Mouse (Mus musculus) hindbrain, embryonic 15.5 days (tissue): ENCODE data around the gene Magi3. TPM values are rescaled to one million over a fixed set of nuclear protein-coding genes. Genes with fewer than 3 reads are reported as not detected.

Experiments used
- ATAC-seq: fragments of 200-750 bp; cut with Nextera tagmentation; 2 replicates; pipeline ENCODE4 v1.8.0; 2017; ENCODE audit warnings: low read depth, moderate number of reproducible peaks, moderate TSS enrichment; ENCODE audit not compliant: low FRiP score
- H3K27ac ChIP-seq: fragments of 300-500 bp; sonication (generic); replicated peaks from 2 replicates; pipeline ENCODE4 v1.5.1; 2015; ENCODE audit warnings: mild to moderate bottlenecking, inconsistent platforms
- H3K27me3 ChIP-seq: fragments of 300-500 bp; sonication (generic); 2 replicates; pipeline ENCODE4 v1.6.1; 2015; ENCODE audit warnings: control low read depth, inconsistent platforms
- H3K36me3 ChIP-seq: fragments of 300-500 bp; sonication (generic); 2 replicates; pipeline ENCODE4 v1.6.1; 2015; ENCODE audit warnings: control low read depth, inconsistent platforms
- H3K4me1 ChIP-seq: fragments of 300-500 bp; sonication (generic); replicated peaks from 2 replicates; pipeline ENCODE4 v1.6.1; 2015; ENCODE audit warnings: control low read depth, inconsistent platforms
- H3K4me2 ChIP-seq: fragments of 300-500 bp; sonication (generic); 2 replicates; pipeline ENCODE4 v1.6.1; 2015; ENCODE audit warnings: moderate library complexity, mild to moderate bottlenecking, inconsistent platforms
- H3K4me3 ChIP-seq: fragments of 300-500 bp; sonication (generic); 2 replicates; pipeline ENCODE4 v1.5.1; 2015; ENCODE audit warnings: mild to moderate bottlenecking, inconsistent platforms
- H3K9ac ChIP-seq: fragments of 300-500 bp; sonication (generic); 2 replicates; pipeline ENCODE4 v1.6.1; 2015; ENCODE audit warnings: inconsistent platforms
- H3K9me3 ChIP-seq: fragments of 300-500 bp; sonication (generic); 2 replicates; pipeline ENCODE4 v1.6.1; 2016; ENCODE audit warnings: control low read depth, inconsistent platforms
- WGBS: fragments of 180-500 bp; shearing (Covaris S2); methylation state at CpG from one replicate; pipeline ENCODE4 v1.1.7; 2015; 5-methylcytosine and 5-hydroxymethylcytosine counted together
- polyA plus RNA-seq: library from polyadenylated mRNA; unstranded; fragments of >200 nt; fragmentation: Nextera tagmentation; extraction: Ambion mirVana; gene quantifications from 2 replicates; pipeline ENCODE4 v1.2.1, GENCODE M21; 2015

Gene Magi3
- polyA plus RNA-seq, 1 experiment from 2014 or later, result 5.1 TPM

GRCm38 (mm10) chr3:104184270-104184669 is 35.9 kb downstream of the Magi3 start:
- Histone ChIP-seq H3K4me3 (no peak overlapping the region), H3K4me1 (no peaks in the 10 kb centered on the region), H3K27me3 (no peaks in the 10 kb centered on the region), H3K9me3 (no peaks in the 10 kb centered on the region), H3K36me3 (no peaks in the 10 kb centered on the region), H3K9ac (no peak overlapping the region), H3K4me2 (no peak overlapping the region), H3K27ac (no peak overlapping the region)
- no peak for ATAC-seq
- WGBS, result 91% methylated on average over 2 of the region's 2 CpGs

- H3K4me2 ChIP-seq, result no peak overlapping the region
- WGBS, result 88% methylated on average over 2 of the region's 2 CpGs
Observed at GRCm38 (mm10) chr3:104183656-104184055, 36.5 kb downstream of the Magi3 start.

GRCm38 (mm10) chr3:104182711-104183110 is 37.5 kb downstream of the Magi3 start:
- H3K4me1 ChIP-seq, result no peaks in the 10 kb centered on the region
- peaks cover 5% of the 10 kb centered on the region for H3K36me3 ChIP-seq
- no peak overlapping the region for H3K9ac ChIP-seq
- no peak for ATAC-seq
- H3K4me2 ChIP-seq, result no peak overlapping the region
- H3K4me3 ChIP-seq, result no peak overlapping the region
- no peak overlapping the region for H3K27ac ChIP-seq
- no peaks in the 10 kb centered on the region for H3K27me3 ChIP-seq
- H3K9me3 ChIP-seq, result no peaks in the 10 kb centered on the region

More at GRCm38 (mm10) chr3:104183656-104184055, 36.5 kb downstream of the Magi3 start:
- no peak for ATAC-seq
- no peak overlapping the region for H3K4me3 ChIP-seq
- no peak overlapping the region for H3K9ac ChIP-seq
- H3K4me1 ChIP-seq, result no peaks in the 10 kb centered on the region
- no peaks in the 10 kb centered on the region for H3K9me3 ChIP-seq
- no peak overlapping the region for H3K27ac ChIP-seq
- H3K27me3 ChIP-seq, result no peaks in the 10 kb centered on the region
- H3K36me3 ChIP-seq, result peaks cover 2% of the 10 kb centered on the region

- Histone ChIP-seq H3K4me2 (no peak overlapping the region), H3K4me3 (no peak overlapping the region), H3K27ac (no peak overlapping the region)
Observed at GRCm38 (mm10) chr3:104161347-104161746, 58.8 kb downstream of the Magi3 start.

GRCm38 (mm10) chr3:104160603-104161002 is 59.6 kb downstream of the Magi3 start:
- 87% methylated on average over 6 of the region's 6 CpGs for WGBS
- no peak overlapping the region for H3K4me2 ChIP-seq
- H3K27ac ChIP-seq, result no peak overlapping the region
- no peaks in the 10 kb centered on the region for H3K36me3 ChIP-seq
- H3K4me3 ChIP-seq, result no peak overlapping the region
- H3K27me3 ChIP-seq, result no peaks in the 10 kb centered on the region
- ATAC-seq, result no peak
- H3K4me1 ChIP-seq, result no peaks in the 10 kb centered on the region
- H3K9me3 ChIP-seq, result no peaks in the 10 kb centered on the region
- no peak overlapping the region for H3K9ac ChIP-seq

More at GRCm38 (mm10) chr3:104161347-104161746, 58.8 kb downstream of the Magi3 start:
- no peaks in the 10 kb centered on the region for H3K27me3 ChIP-seq
- no peaks in the 10 kb centered on the region for H3K36me3 ChIP-seq
- no peak for ATAC-seq
- no peaks in the 10 kb centered on the region for H3K9me3 ChIP-seq
- H3K9ac ChIP-seq, result no peak overlapping the region
- 76% methylated on average over 3 of the region's 3 CpGs for WGBS
- H3K4me1 ChIP-seq, result no peaks in the 10 kb centered on the region

GRCm38 (mm10) chr3:104150146-104150545 is 70.0 kb downstream of the Magi3 start:
- Histone ChIP-seq H3K4me1 (no peaks in the 10 kb centered on the region), H3K9me3 (no peaks in the 10 kb centered on the region), H3K36me3 (no peaks in the 10 kb centered on the region), H3K9ac (no peak overlapping the region), H3K4me3 (no peak overlapping the region), H3K27me3 (no peaks in the 10 kb centered on the region), H3K27ac (no peak overlapping the region), H3K4me2 (no peak overlapping the region)
- 74% methylated on average over 2 of the region's 2 CpGs for WGBS
- ATAC-seq, result no peak

- H3K27ac ChIP-seq, result no peak overlapping the region
Observed at GRCm38 (mm10) chr3:104142376-104142775, 77.8 kb downstream of the Magi3 start.

GRCm38 (mm10) chr3:104138953-104139450 is 81.2 kb downstream of the Magi3 start:
- Histone ChIP-seq H3K27ac (no peak overlapping the region), H3K9ac (no peak overlapping the region), H3K4me3 (no peak overlapping the region), H3K36me3 (no peaks in the 10 kb centered on the region), H3K27me3 (no peaks in the 10 kb centered on the region), H3K4me2 (no peak overlapping the region), H3K4me1 (no peaks in the 10 kb centered on the region), H3K9me3 (no peaks in the 10 kb centered on the region)
- 93% methylated on average over 4 of the region's 4 CpGs for WGBS
- peak; percentile 54; the same call in 1 of the 2 replicates for ATAC-seq

More at GRCm38 (mm10) chr3:104142376-104142775, 77.8 kb downstream of the Magi3 start:
- Histone ChIP-seq H3K4me1 (no peaks in the 10 kb centered on the region), H3K36me3 (no peaks in the 10 kb centered on the region), H3K9me3 (no peaks in the 10 kb centered on the region), H3K4me2 (no peak overlapping the region), H3K27me3 (no peaks in the 10 kb centered on the region), H3K4me3 (no peak overlapping the region), H3K9ac (no peak overlapping the region)
- WGBS, result 38% methylated on average over 4 of the region's 4 CpGs
- ATAC-seq, result no peak

GRCm38 (mm10) chr3:104125628-104126027 is 94.5 kb downstream of the Magi3 start:
- no peak for ATAC-seq
- Histone ChIP-seq H3K4me1 (no peaks in the 10 kb centered on the region), H3K4me3 (no peak overlapping the region), H3K27ac (no peak overlapping the region), H3K4me2 (no peak overlapping the region), H3K9ac (no peak overlapping the region), H3K36me3 (no peaks in the 10 kb centered on the region), H3K9me3 (no peaks in the 10 kb centered on the region), H3K27me3 (no peaks in the 10 kb centered on the region)
- 68% methylated on average over 1 of the region's 1 CpGs for WGBS

GRCm38 (mm10) chr3:104123846-104124245 is 96.3 kb downstream of the Magi3 start:
- Histone ChIP-seq H3K27ac (no peak overlapping the region), H3K36me3 (no peaks in the 10 kb centered on the region), H3K9me3 (no peaks in the 10 kb centered on the region), H3K4me2 (no peak overlapping the region), H3K9ac (no peak overlapping the region), H3K4me1 (no peaks in the 10 kb centered on the region), H3K4me3 (no peak overlapping the region), H3K27me3 (no peaks in the 10 kb centered on the region)
- 98% methylated on average over 1 of the region's 1 CpGs for WGBS
- ATAC-seq, result no peak

- no peak for ATAC-seq
- Histone ChIP-seq H3K4me2 (no peak overlapping the region), H3K27ac (no peak overlapping the region), H3K9ac (no peak overlapping the region), H3K9me3 (no peaks in the 10 kb centered on the region), H3K4me1 (no peaks in the 10 kb centered on the region), H3K27me3 (no peaks in the 10 kb centered on the region), H3K36me3 (no peaks in the 10 kb centered on the region), H3K4me3 (no peak overlapping the region)
- WGBS, result 87% methylated on average over 3 of the region's 3 CpGs
Observed at GRCm38 (mm10) chr3:104109478-104109877, 110.7 kb downstream of the Magi3 start.

GRCm38 (mm10) chr3:104104942-104105341 is 115.2 kb downstream of the Magi3 start:
- H3K9me3 ChIP-seq, result no peaks in the 10 kb centered on the region
- no peak overlapping the region for H3K4me2 ChIP-seq
- H3K9ac ChIP-seq, result no peak overlapping the region
- no peaks in the 10 kb centered on the region for H3K27me3 ChIP-seq
- no peaks in the 10 kb centered on the region for H3K36me3 ChIP-seq
- no peak for ATAC-seq
- H3K4me3 ChIP-seq, result no peak overlapping the region
- H3K4me1 ChIP-seq, result no peaks in the 10 kb centered on the region
- WGBS, result 68% methylated on average over 1 of the region's 1 CpGs
- no peak overlapping the region for H3K27ac ChIP-seq

GRCm38 (mm10) chr3:104101721-104102120 is 118.5 kb downstream of the Magi3 start:
- H3K9ac ChIP-seq, result no peak overlapping the region
- 80% methylated on average over 3 of the region's 3 CpGs for WGBS
- ATAC-seq, result no peak
- H3K4me3 ChIP-seq, result no peak overlapping the region
- no peaks in the 10 kb centered on the region for H3K9me3 ChIP-seq
- H3K27me3 ChIP-seq, result no peaks in the 10 kb centered on the region
- H3K36me3 ChIP-seq, result no peaks in the 10 kb centered on the region
- no peak overlapping the region for H3K27ac ChIP-seq
- H3K4me2 ChIP-seq, result no peak overlapping the region
- H3K4me1 ChIP-seq, result no peaks in the 10 kb centered on the region
